Mouse (Mus musculus): ENCODE results near the gene Ooep. TPM values are rescaled to one million over a fixed set of nuclear protein-coding genes. Genes with fewer than 3 reads are reported as not detected.
"Not testable (repeated sequence)": the region's sequence is repeated elsewhere in the genome, so short reads cannot be mapped to it uniquely, and the experiment has no call there.

Gene Ooep
- polyA plus RNA-seq, 1 experiment from 2014 or later, result 6.5 TPM

DNA sequence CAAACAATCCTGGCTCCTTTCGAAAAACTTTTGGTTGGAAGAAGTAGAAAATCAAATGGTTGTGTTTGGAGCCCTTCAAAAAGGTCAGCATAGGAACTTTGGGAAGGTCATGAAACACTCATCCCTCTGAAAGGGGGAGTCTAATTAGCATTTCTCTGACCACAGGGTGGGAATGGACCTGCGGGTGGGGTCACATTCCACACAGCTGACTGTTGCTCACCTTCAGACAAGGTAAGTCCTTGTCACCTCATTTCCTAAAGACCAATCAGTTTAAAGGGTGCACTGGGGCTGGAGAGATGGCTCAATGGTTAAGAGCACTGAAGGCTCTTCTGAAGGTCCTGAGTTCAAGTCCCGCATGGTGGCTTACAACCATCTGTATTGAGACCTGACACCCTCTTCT, 7.1 kb downstream of the Ooep start:
- H3K27ac ChIP-seq, result no peak overlapping the region
- no peak overlapping the region for H3K9ac ChIP-seq
- ATAC-seq (ENCODE audit: low FRiP score), result no peak
- no peaks in the 10 kb centered on the region for H3K36me3 ChIP-seq (replicated peaks; ENCODE audit: control insufficient read depth, insufficient read depth)
- WGBS, result 97% methylated on average over 3 of the region's 3 CpGs
- H3K27me3 ChIP-seq (ENCODE audit: control insufficient read depth, insufficient read depth, low read length), result no peaks in the 10 kb centered on the region
- no peak overlapping the region for H3K4me2 ChIP-seq (replicated peaks)
- H3K4me3 ChIP-seq (replicated peaks; ENCODE audit: low read length), result no peak overlapping the region
- H3K4me1 ChIP-seq (replicated peaks; ENCODE audit: control insufficient read depth, insufficient read depth, low read length), result no peaks in the 10 kb centered on the region
- DNase-seq (ENCODE audit: low spot score), result no peak
- H3K9me3 ChIP-seq (ENCODE audit: control insufficient read depth, low read length), result no peaks in the 10 kb centered on the region

DNA sequence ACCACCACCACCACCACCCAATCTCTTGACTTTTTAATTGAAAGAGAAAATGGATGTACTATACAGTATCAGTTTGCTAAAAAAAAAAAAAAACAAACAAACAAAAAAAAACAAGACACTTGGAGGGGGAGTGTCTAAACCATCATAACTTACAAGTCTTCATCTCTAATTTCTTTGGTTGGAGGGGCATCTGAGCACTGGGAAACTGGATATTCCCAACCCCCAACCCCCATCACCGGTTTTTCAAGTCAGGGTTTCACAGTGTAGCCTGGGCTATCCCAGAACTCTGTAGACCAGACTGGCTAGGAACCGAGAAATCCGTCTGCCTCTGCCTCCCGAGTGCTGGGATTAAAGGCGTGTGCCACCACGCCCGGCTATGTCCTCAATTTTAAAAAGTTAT, 8.7 kb downstream of the Ooep start:
- Histone ChIP-seq H3K27me3 (ENCODE audit: control insufficient read depth, insufficient read depth, low read length) (no peaks in the 10 kb centered on the region), H3K4me1 (replicated peaks; ENCODE audit: control insufficient read depth, insufficient read depth, low read length) (no peaks in the 10 kb centered on the region), H3K27ac (no peak overlapping the region), H3K36me3 (replicated peaks; ENCODE audit: control insufficient read depth, insufficient read depth) (no peaks in the 10 kb centered on the region), H3K9ac (no peak overlapping the region), H3K4me2 (replicated peaks) (no peak overlapping the region), H3K9me3 (ENCODE audit: control insufficient read depth, low read length) (no peaks in the 10 kb centered on the region), H3K4me3 (replicated peaks; ENCODE audit: low read length) (no peak overlapping the region)
- 91% methylated on average over 7 of the region's 7 CpGs for WGBS
- ATAC-seq (ENCODE audit: low FRiP score) (no peak), DNase-seq (ENCODE audit: low spot score) (no peak)

DNA sequence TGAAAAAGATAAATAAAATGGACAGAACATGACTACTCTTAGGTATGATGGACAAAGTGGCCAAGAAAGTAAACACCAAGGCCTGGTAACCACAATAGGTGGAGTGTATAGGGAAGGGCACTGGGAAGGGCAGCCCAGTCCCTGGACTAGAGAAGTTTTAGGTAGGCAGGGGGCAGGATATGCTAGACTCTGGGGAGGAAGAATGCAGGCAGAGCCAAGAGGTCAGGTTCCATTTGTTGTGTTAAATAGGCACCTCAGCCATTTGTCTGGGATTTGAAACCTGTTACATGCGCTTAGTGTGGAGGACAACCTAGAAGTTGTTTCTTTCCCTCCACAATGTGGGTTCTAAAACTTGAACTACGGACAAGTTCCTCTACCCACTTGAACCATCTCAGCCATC, 9.2 kb downstream of the Ooep start:
- 91% methylated on average over 2 of the region's 2 CpGs for WGBS
- no peaks in the 10 kb centered on the region for H3K9me3 ChIP-seq (ENCODE audit: control insufficient read depth, low read length)
- no peak overlapping the region for H3K27ac ChIP-seq
- no peaks in the 10 kb centered on the region for H3K27me3 ChIP-seq (ENCODE audit: control insufficient read depth, insufficient read depth, low read length)
- ATAC-seq (ENCODE audit: low FRiP score), result no peak
- no peak overlapping the region for H3K9ac ChIP-seq
- no peak overlapping the region for H3K4me2 ChIP-seq (replicated peaks)
- no peak overlapping the region for H3K4me3 ChIP-seq (replicated peaks; ENCODE audit: low read length)
- DNase-seq (ENCODE audit: low spot score), result no peak
- no peaks in the 10 kb centered on the region for H3K36me3 ChIP-seq (replicated peaks; ENCODE audit: control insufficient read depth, insufficient read depth)
- no peaks in the 10 kb centered on the region for H3K4me1 ChIP-seq (replicated peaks; ENCODE audit: control insufficient read depth, insufficient read depth, low read length)

DNA sequence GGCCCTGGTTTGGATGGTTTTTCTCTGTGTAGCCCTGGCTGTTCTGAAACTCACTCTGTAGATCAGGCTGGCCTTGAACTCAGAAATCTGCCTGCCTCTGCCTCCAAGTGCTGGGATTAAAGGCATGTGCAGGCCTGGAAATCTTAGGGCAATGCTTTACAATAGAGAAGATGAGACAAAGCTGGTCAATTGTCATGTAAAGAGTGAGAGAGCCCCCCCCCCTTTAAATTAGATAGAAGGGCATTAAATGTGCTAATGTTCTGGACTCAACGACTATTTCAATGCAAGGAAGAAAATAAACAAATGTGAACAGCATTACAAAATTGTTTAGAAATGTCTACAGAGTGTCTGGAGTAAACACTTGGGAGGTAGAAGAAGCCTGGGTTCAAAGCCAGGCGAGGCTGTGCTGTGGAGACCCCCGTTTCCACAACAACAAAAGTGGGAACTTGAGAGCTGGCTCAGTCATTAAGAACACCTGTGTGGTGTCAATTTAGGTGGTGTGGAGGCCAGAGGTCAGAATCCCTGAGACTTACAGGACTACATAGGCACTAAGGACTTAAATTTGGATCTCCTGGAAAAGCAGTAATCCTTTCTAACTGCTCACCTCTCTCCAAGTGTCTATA, 9.7 kb downstream of the Ooep start:
- H3K27me3 ChIP-seq (ENCODE audit: control insufficient read depth, insufficient read depth, low read length), result no peaks in the 10 kb centered on the region
- no peak for ATAC-seq (ENCODE audit: low FRiP score)
- 82% methylated on average over 3 of the region's 3 CpGs for WGBS
- H3K4me3 ChIP-seq (replicated peaks; ENCODE audit: low read length), result no peak overlapping the region
- H3K36me3 ChIP-seq (replicated peaks; ENCODE audit: control insufficient read depth, insufficient read depth), result no peaks in the 10 kb centered on the region
- no peak for DNase-seq (ENCODE audit: low spot score)
- no peak overlapping the region for H3K9ac ChIP-seq
- H3K27ac ChIP-seq, result no peak overlapping the region
- H3K4me1 ChIP-seq (replicated peaks; ENCODE audit: control insufficient read depth, insufficient read depth, low read length), result no peaks in the 10 kb centered on the region
- no peaks in the 10 kb centered on the region for H3K9me3 ChIP-seq (ENCODE audit: control insufficient read depth, low read length)
- no peak overlapping the region for H3K4me2 ChIP-seq (replicated peaks)

DNA sequence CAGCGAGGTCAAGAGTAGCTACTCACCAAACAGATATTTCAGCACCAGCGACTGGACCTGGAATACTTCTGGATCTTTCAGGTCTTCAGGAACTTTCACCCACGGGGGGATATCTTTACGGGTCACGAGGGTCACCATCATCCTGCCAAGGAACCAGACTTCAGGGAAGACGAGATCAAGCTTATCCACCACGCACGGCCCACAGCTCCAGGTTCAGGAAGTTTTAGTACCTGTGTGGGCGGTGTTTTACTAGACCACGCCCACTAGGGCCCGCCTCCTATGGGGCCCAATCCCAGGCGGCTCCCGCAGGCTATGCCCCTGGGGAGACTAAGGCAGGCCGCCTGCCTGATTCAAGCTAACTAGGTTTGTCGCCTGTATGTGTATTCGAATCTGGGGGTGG, 10.6 kb downstream of the Ooep start, which contains the start of gene Dppa5a:
Dppa5a (minus strand) TSS at position 219 of the 400 bp plus-strand sequence.
- H3K4me2 ChIP-seq (replicated peaks); H3K9me3 ChIP-seq (ENCODE audit: control insufficient read depth, low read length); H3K27me3 ChIP-seq (ENCODE audit: control insufficient read depth, insufficient read depth, low read length); DNase-seq (ENCODE audit: low spot score); H3K27ac ChIP-seq; ATAC-seq (ENCODE audit: low FRiP score); H3K4me1 ChIP-seq (replicated peaks; ENCODE audit: control insufficient read depth, insufficient read depth, low read length); H3K9ac ChIP-seq; H3K36me3 ChIP-seq (replicated peaks; ENCODE audit: control insufficient read depth, insufficient read depth); H3K4me3 ChIP-seq (replicated peaks; ENCODE audit: low read length): not testable (repeated sequence)
- WGBS, result 97% methylated on average over 16 of the region's 16 CpGs

DNA sequence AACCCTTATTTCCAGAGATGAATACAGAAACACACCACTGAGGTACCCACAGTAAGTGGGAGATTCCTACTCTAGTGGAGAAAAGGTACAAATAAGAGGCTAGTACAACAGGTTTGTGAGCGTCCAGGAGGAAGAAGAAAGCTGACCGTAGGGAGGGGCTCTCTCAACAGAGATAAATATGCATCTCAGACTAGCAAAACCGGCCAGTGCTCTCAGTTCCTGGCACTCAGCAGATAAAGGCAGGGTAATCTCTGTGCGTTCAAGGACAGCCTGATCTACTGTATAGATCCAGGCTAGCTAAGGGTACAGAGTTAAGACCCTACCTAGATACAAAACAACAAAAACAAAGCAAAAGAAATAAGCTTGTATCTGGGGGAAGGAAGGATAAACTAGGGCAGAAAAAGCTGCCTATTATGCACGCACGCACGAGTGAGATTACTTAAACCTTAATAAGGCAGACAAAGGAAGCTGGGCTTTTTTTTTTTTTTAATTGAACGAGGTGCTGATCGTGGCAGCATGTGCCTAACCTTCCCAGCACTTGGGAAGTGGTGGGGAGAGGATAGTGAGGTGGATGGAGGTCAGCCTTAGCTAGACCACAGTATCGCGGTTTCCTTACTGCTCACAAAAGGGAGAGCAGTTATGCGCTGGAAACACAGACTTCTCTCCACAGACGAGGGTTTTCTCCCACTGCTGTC, 12.5 kb downstream of the Ooep start:
- no peaks in the 10 kb centered on the region for H3K9me3 ChIP-seq (ENCODE audit: control insufficient read depth, low read length)
- DNase-seq (ENCODE audit: low spot score) (no peak), ATAC-seq (ENCODE audit: low FRiP score) (no peak)
- H3K4me2 ChIP-seq (replicated peaks), result no peak overlapping the region
- no peak overlapping the region for H3K27ac ChIP-seq
- no peaks in the 10 kb centered on the region for H3K4me1 ChIP-seq (replicated peaks; ENCODE audit: control insufficient read depth, insufficient read depth, low read length)
- no peaks in the 10 kb centered on the region for H3K36me3 ChIP-seq (replicated peaks; ENCODE audit: control insufficient read depth, insufficient read depth)
- no peak overlapping the region for H3K4me3 ChIP-seq (replicated peaks; ENCODE audit: low read length)
- WGBS, result 77% methylated on average over 13 of the region's 13 CpGs
- H3K27me3 ChIP-seq (ENCODE audit: control insufficient read depth, insufficient read depth, low read length), result no peaks in the 10 kb centered on the region
- no peak overlapping the region for H3K9ac ChIP-seq

DNA sequence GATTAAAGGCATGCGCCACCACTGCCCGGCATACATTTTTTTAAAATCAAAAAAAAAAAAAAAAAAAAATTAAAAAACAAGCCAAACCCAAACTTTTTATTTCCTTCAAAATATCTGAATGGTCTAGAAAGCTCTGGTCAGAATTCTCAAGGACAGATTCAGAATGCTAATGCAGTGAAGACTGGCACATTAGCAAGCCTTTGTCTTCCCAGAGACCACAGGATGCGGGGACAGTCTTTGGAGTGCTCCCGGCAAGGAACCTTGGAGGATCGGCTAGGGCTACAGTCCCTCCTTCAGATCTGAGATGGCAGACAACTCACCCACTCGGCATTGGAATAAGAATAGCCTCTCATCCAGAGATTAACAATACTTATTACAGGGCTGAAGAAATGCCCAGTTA, 13.8 kb downstream of the Ooep start:
- H3K4me2 ChIP-seq (replicated peaks), result no peak overlapping the region
- H3K27me3 ChIP-seq (ENCODE audit: control insufficient read depth, insufficient read depth, low read length), result no peaks in the 10 kb centered on the region
- no peak overlapping the region for H3K27ac ChIP-seq
- ATAC-seq (ENCODE audit: low FRiP score) (no peak), DNase-seq (ENCODE audit: low spot score) (no peak)
- no peaks in the 10 kb centered on the region for H3K36me3 ChIP-seq (replicated peaks; ENCODE audit: control insufficient read depth, insufficient read depth)
- H3K4me1 ChIP-seq (replicated peaks; ENCODE audit: control insufficient read depth, insufficient read depth, low read length), result no peaks in the 10 kb centered on the region
- no peak overlapping the region for H3K4me3 ChIP-seq (replicated peaks; ENCODE audit: low read length)
- WGBS, result 92% methylated on average over 6 of the region's 6 CpGs
- H3K9me3 ChIP-seq (ENCODE audit: control insufficient read depth, low read length), result no peaks in the 10 kb centered on the region
- H3K9ac ChIP-seq, result no peak overlapping the region

DNA sequence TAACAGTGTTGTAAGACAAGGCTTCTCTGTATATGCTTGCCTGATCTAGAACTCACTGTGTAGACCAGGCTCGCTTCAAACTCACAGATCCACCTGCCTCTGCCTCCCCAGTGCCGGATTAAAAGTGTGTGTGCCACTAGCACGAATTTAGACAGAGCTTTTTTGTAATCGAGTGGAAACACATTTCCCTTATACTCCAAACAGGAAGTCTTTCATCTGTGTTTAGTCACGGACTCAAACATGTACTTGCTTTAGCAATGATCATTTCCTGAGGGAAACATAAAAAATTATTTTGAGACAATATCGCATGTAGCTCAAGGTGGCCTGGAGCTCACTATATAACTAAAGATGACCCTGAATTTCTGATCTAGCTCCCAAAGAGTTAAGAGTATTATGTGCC, 15.2 kb downstream of the Ooep start:
- no peak overlapping the region for H3K27ac ChIP-seq
- no peak for ATAC-seq (ENCODE audit: low FRiP score)
- DNase-seq (ENCODE audit: low spot score), result no peak
- no peaks in the 10 kb centered on the region for H3K27me3 ChIP-seq (ENCODE audit: control insufficient read depth, insufficient read depth, low read length)
- H3K4me3 ChIP-seq (replicated peaks; ENCODE audit: low read length), result no peak overlapping the region
- H3K4me1 ChIP-seq (replicated peaks; ENCODE audit: control insufficient read depth, insufficient read depth, low read length), result no peaks in the 10 kb centered on the region
- H3K36me3 ChIP-seq (replicated peaks; ENCODE audit: control insufficient read depth, insufficient read depth), result no peaks in the 10 kb centered on the region
- 77% methylated on average over 6 of the region's 6 CpGs for WGBS
- H3K9ac ChIP-seq, result no peak overlapping the region
- no peak overlapping the region for H3K4me2 ChIP-seq (replicated peaks)
- no peaks in the 10 kb centered on the region for H3K9me3 ChIP-seq (ENCODE audit: control insufficient read depth, low read length)

DNA sequence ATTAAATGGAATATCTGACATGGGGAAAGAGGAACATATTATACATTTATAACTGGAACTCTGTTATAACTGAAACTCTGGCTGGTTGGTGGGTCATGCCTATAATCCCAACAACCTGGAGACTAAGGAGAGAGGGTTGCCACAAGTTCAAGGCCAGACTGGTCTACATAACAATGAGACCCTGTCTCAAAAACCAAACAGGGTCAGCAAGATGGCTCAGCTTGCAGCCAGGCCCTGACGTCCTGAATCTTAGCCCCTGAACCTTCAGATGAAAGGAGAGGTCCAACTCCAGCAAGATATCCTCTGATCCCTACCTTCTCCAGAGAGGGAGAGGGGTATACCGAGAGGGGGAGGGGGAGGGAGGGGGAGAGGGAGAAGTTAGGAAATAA, 18.0 kb downstream of the Ooep start:
- no peaks in the 10 kb centered on the region for H3K27me3 ChIP-seq (ENCODE audit: control insufficient read depth, insufficient read depth, low read length)
- no peak overlapping the region for H3K9ac ChIP-seq
- no peaks in the 10 kb centered on the region for H3K4me1 ChIP-seq (replicated peaks; ENCODE audit: control insufficient read depth, insufficient read depth, low read length)
- no peak for ATAC-seq (ENCODE audit: low FRiP score)
- H3K9me3 ChIP-seq (ENCODE audit: control insufficient read depth, low read length), result no peaks in the 10 kb centered on the region
- no peak overlapping the region for H3K4me3 ChIP-seq (replicated peaks; ENCODE audit: low read length)
- no peak overlapping the region for H3K4me2 ChIP-seq (replicated peaks)
- WGBS, result 34% methylated on average over 2 of the region's 2 CpGs
- DNase-seq (ENCODE audit: low spot score), result no peak
- no peak overlapping the region for H3K27ac ChIP-seq
- no peaks in the 10 kb centered on the region for H3K36me3 ChIP-seq (replicated peaks; ENCODE audit: control insufficient read depth, insufficient read depth)
